In genomic region chr15:101553169-101553568, GRCm38 (mm10) we compare ENCODE assay signal across 10 mouse cellular contexts. TPM values are rescaled to one million over a fixed set of nuclear protein-coding genes. Genes with fewer than 3 reads are reported as not detected.
A peak's percentile ranks its signal among the peaks of the same experiment; 100 is the strongest.
DNase-seq lines count a peak whose midpoint lies in the region; ATAC-seq and TF ChIP-seq lines count a peak whose summit lies in the region.
"Had no signal": no experiment of that assay in that cellular context is flagged by ENCODE, and none has a peak within 500 bp of the region (broad histone marks: within the 10 kb centered on the region; RNA-seq: fewer than 3 reads in every experiment).

No protein-coding gene starts in this region.

- H3K9ac ChIP-seq in lung, embryonic 14.5 days, result no peak overlapping the region
- no peak overlapping the region for H3K9ac ChIP-seq in embryonic facial prominence, embryonic 13.5 days
- 0 out of 2 replicates have a peak overlapping the region, but pooled peaks have one; percentile 15 for H3K9ac ChIP-seq in hindbrain, embryonic 11.5 days (ENCODE audit: low read depth, low read length)
- no peak overlapping the region for H3K9ac ChIP-seq in limb, embryonic 14.5 days (ENCODE audit: low read depth, low read length, severe bottlenecking)
- no peak overlapping the region for H3K9ac ChIP-seq in neural tube, embryonic 13.5 days

- no peak overlapping the region for H3K4me3 ChIP-seq in lung, embryonic 14.5 days (ENCODE audit: low read depth, low read length)
- no peak overlapping the region for H3K4me3 ChIP-seq in embryonic facial prominence, embryonic 13.5 days
- H3K4me3 ChIP-seq in hindbrain, embryonic 11.5 days (ENCODE audit: low read depth, low read length), result no peak overlapping the region
- H3K4me3 ChIP-seq in limb, embryonic 14.5 days (replicated peaks; ENCODE audit: low read length), result 0 out of 2 replicates have a peak overlapping the region, but pooled peaks have one; percentile 4
- H3K4me3 ChIP-seq in neural tube, embryonic 13.5 days, result no peak overlapping the region
- H3K4me3 ChIP-seq: layer of hippocampus, adult 2 months had no signal

- no peaks in the 10 kb centered on the region for H3K27me3 ChIP-seq in lung, embryonic 14.5 days (ENCODE audit: insufficient read depth, low read length)
- peaks cover 24% of the 10 kb centered on the region for H3K27me3 ChIP-seq in embryonic facial prominence, embryonic 13.5 days
- H3K27me3 ChIP-seq in hindbrain, embryonic 11.5 days (ENCODE audit: control insufficient read depth, insufficient read depth, low read length), result no peaks in the 10 kb centered on the region
- H3K27me3 ChIP-seq in limb, embryonic 14.5 days (ENCODE audit: control insufficient read depth, insufficient read depth, low read length), result peaks cover 6% of the 10 kb centered on the region; the same call in 1 of the 2 replicates
- peaks cover 12% of the 10 kb centered on the region for H3K27me3 ChIP-seq in neural tube, embryonic 13.5 days

- peak; percentile 91 for ATAC-seq in lung, embryonic 14.5 days (ENCODE audit: insufficient read depth)
- peak; percentile 66; the same call in 1 of the 2 replicates for ATAC-seq in embryonic facial prominence, embryonic 13.5 days (ENCODE audit: insufficient number of reproducible peaks, insufficient read depth, low FRiP score, low TSS enrichment, low read depth)
- peak; percentile 72 for ATAC-seq in hindbrain, embryonic 11.5 days (ENCODE audit: low FRiP score)
- ATAC-seq in limb, embryonic 14.5 days (ENCODE audit: low FRiP score, low read depth), result peak; percentile 89
- ATAC-seq in neural tube, embryonic 13.5 days (ENCODE audit: low read depth), result peak; percentile 77; the same call in 1 of the 2 replicates
- ATAC-seq in megakaryocyte, adult 5-6 weeks (ENCODE audit: poor library complexity, severe bottlenecking), result no peak

- H3K4me1 ChIP-seq in lung, embryonic 14.5 days (ENCODE audit: insufficient read depth), result 0 out of 2 replicates have a peak, but pooled peaks cover 4% of the 10 kb centered on the region
- H3K4me1 ChIP-seq in embryonic facial prominence, embryonic 13.5 days, result peaks cover 20% of the 10 kb centered on the region
- H3K4me1 ChIP-seq in hindbrain, embryonic 11.5 days (replicated peaks; ENCODE audit: control insufficient read depth, insufficient read depth, low read length), result peaks cover 3% of the 10 kb centered on the region; the same call in 1 of the 2 replicates
- H3K4me1 ChIP-seq in limb, embryonic 14.5 days (ENCODE audit: control insufficient read depth, insufficient read depth, low read length), result peaks cover 6% of the 10 kb centered on the region
- H3K4me1 ChIP-seq in neural tube, embryonic 13.5 days (replicated peaks), result peaks cover 16% of the 10 kb centered on the region

- no peak overlapping the region for H3K27ac ChIP-seq in lung, embryonic 14.5 days (ENCODE audit: low read depth)
- no peak overlapping the region for H3K27ac ChIP-seq in embryonic facial prominence, embryonic 13.5 days
- H3K27ac ChIP-seq in hindbrain, embryonic 11.5 days (ENCODE audit: low read depth, low read length), result no peak overlapping the region
- no peak overlapping the region for H3K27ac ChIP-seq in limb, embryonic 14.5 days (replicated peaks; ENCODE audit: low read depth, low read length)
- H3K27ac ChIP-seq in neural tube, embryonic 13.5 days (replicated peaks), result no peak overlapping the region
- H3K27ac ChIP-seq: layer of hippocampus, adult 2 months had no signal

- TF ChIP-seq POLR2A in limb, embryonic 14.5 days (IDR thresholded peaks at IDR 0.05; ENCODE audit: borderline replicate concordance, extremely low read depth, insufficient read depth, insufficient read length), result no peak

- WGBS in lung, embryonic 14.5 days, result 0% methylated on average over 11 of the region's 11 CpGs
- under 1% methylated on average over 11 of the region's 11 CpGs for WGBS in embryonic facial prominence, embryonic 13.5 days
- 0% methylated on average over 11 of the region's 11 CpGs for WGBS in hindbrain, embryonic 11.5 days
- 0% methylated on average over 11 of the region's 11 CpGs for WGBS in limb, embryonic 14.5 days
- under 1% methylated on average over 11 of the region's 11 CpGs for WGBS in neural tube, embryonic 13.5 days

- no peak for TF ChIP-seq CTCF in lung, embryonic 14.5 days (IDR thresholded peaks at IDR 0.05; ENCODE audit: low read depth)

- DNase-seq in lung, embryonic 14.5 days, result peak; percentile 75
- DNase-seq in lung, postnatal 25 days (ENCODE audit: low spot score), result no peak
- DNase-seq in hindbrain, embryonic 11.5 days (ENCODE audit: low spot score), result peak; percentile 66
- DNase-seq in limb, embryonic 14.5 days (ENCODE audit: low spot score), result peak; percentile 56
- no peak for DNase-seq in urinary bladder, adult 2 months (ENCODE audit: low spot score)

- H3K9me3 ChIP-seq in lung, embryonic 14.5 days (ENCODE audit: low read depth, low read length), result no peaks in the 10 kb centered on the region
- no peaks in the 10 kb centered on the region for H3K9me3 ChIP-seq in embryonic facial prominence, embryonic 13.5 days
- no peaks in the 10 kb centered on the region for H3K9me3 ChIP-seq in hindbrain, embryonic 11.5 days (ENCODE audit: control insufficient read depth, low read length)
- H3K9me3 ChIP-seq in limb, embryonic 14.5 days (ENCODE audit: control insufficient read depth, low read length), result no peaks in the 10 kb centered on the region
- H3K9me3 ChIP-seq in neural tube, embryonic 13.5 days, result no peaks in the 10 kb centered on the region

- no peaks in the 10 kb centered on the region for H3K36me3 ChIP-seq in lung, embryonic 14.5 days (ENCODE audit: insufficient read depth)
- H3K36me3 ChIP-seq in embryonic facial prominence, embryonic 13.5 days, result no peaks in the 10 kb centered on the region
- H3K36me3 ChIP-seq in hindbrain, embryonic 11.5 days (ENCODE audit: control insufficient read depth, insufficient read depth, low read length), result no peaks in the 10 kb centered on the region
- H3K36me3 ChIP-seq in limb, embryonic 14.5 days (ENCODE audit: control insufficient read depth, insufficient read depth, low read length), result no peaks in the 10 kb centered on the region
- H3K36me3 ChIP-seq in neural tube, embryonic 13.5 days, result no peaks in the 10 kb centered on the region

- peak overlapping the region; percentile 34; the same call in 1 of the 2 replicates for H3K4me2 ChIP-seq in lung, embryonic 14.5 days
- H3K4me2 ChIP-seq in embryonic facial prominence, embryonic 13.5 days, result peak overlapping the region; percentile 47
- 0 out of 2 replicates have a peak overlapping the region, but pooled peaks have one; percentile 11 for H3K4me2 ChIP-seq in hindbrain, embryonic 11.5 days (replicated peaks; ENCODE audit: low read depth, low read length)
- H3K4me2 ChIP-seq in limb, embryonic 14.5 days (replicated peaks; ENCODE audit: low read depth, low read length, severe bottlenecking), result peak overlapping the region; percentile 31
- peak overlapping the region; percentile 44 for H3K4me2 ChIP-seq in neural tube, embryonic 13.5 days

RNA-seq across cellular contexts. Expression of gene Krt82, which starts 2.7 kb away (rescaled TPM):
- not detected in 2 replicates for polyA plus RNA-seq in lung, embryonic 14.5 days (2014; fragmentation: Nextera tagmentation; extraction: Ambion mirVana)
- polyA plus RNA-seq in embryonic facial prominence, embryonic 13.5 days (2015; fragmentation: Nextera tagmentation; extraction: Ambion mirVana), result not detected in 2 replicates
- polyA plus RNA-seq in hindbrain, embryonic 11.5 days (2014; fragmentation: Nextera tagmentation; extraction: Ambion mirVana), result not detected in 2 replicates
- not detected in 2 replicates for polyA plus RNA-seq in limb, embryonic 14.5 days (2012; rRNA removed)
- polyA plus RNA-seq in limb, embryonic 14.5 days (2014; fragmentation: Nextera tagmentation; extraction: Ambion mirVana), result not detected in 2 replicates
- not detected in 2 replicates for polyA plus RNA-seq in neural tube, embryonic 13.5 days (2015; fragmentation: Nextera tagmentation; extraction: Ambion mirVana)
- not detected in 2 replicates for polyA plus RNA-seq in urinary bladder, adult 2 months (2012; rRNA removed)
- not detected in 2 replicates for total RNA-seq in megakaryocyte, adult 5-6 weeks (2015)
- not detected in 2 replicates for total RNA-seq in megakaryocyte, adult 5-6 weeks (2017)
- total RNA-seq: layer of hippocampus, adult 2 months had no signal
- polyA plus RNA-seq: spleen, adult 2 months had no signal

RNA-seq across cellular contexts. Expression of gene Krt90, which starts 9.6 kb away (rescaled TPM):
- 0.07 TPM in 1 of 2 replicates, not detected in the other for polyA plus RNA-seq in lung, embryonic 14.5 days (2014; fragmentation: Nextera tagmentation; extraction: Ambion mirVana)
- polyA plus RNA-seq in embryonic facial prominence, embryonic 13.5 days (2015; fragmentation: Nextera tagmentation; extraction: Ambion mirVana), result 0.15 and 0.40 TPM in 2 replicates
- polyA plus RNA-seq in hindbrain, embryonic 11.5 days (2014; fragmentation: Nextera tagmentation; extraction: Ambion mirVana), result 0.07 and 0.42 TPM in 2 replicates
- 0.06 and 0.08 TPM in 2 replicates for polyA plus RNA-seq in limb, embryonic 14.5 days (2012; rRNA removed)
- polyA plus RNA-seq in limb, embryonic 14.5 days (2014; fragmentation: Nextera tagmentation; extraction: Ambion mirVana), result 0.07 and 0.10 TPM in 2 replicates
- 0.17 TPM in 1 of 2 replicates, not detected in the other for polyA plus RNA-seq in neural tube, embryonic 13.5 days (2015; fragmentation: Nextera tagmentation; extraction: Ambion mirVana)
- polyA plus RNA-seq in urinary bladder, adult 2 months (2012; rRNA removed), result not detected in 2 replicates
- total RNA-seq in megakaryocyte, adult 5-6 weeks (2015), result not detected in 2 replicates
- total RNA-seq in megakaryocyte, adult 5-6 weeks (2017), result not detected in 2 replicates
- total RNA-seq: layer of hippocampus, adult 2 months had no signal
- polyA plus RNA-seq: spleen, adult 2 months had no signal

RNA-seq across cellular contexts. Expression of gene Krt75, which starts 20.5 kb away (rescaled TPM):
- polyA plus RNA-seq in lung, embryonic 14.5 days (2014; fragmentation: Nextera tagmentation; extraction: Ambion mirVana), result not detected in 2 replicates
- polyA plus RNA-seq in embryonic facial prominence, embryonic 13.5 days (2015; fragmentation: Nextera tagmentation; extraction: Ambion mirVana), result 0.96 and 1.6 TPM in 2 replicates
- 0.04 and 0.05 TPM in 2 replicates for polyA plus RNA-seq in hindbrain, embryonic 11.5 days (2014; fragmentation: Nextera tagmentation; extraction: Ambion mirVana)
- 0.52 and 0.70 TPM in 2 replicates for polyA plus RNA-seq in limb, embryonic 14.5 days (2012; rRNA removed)
- polyA plus RNA-seq in limb, embryonic 14.5 days (2014; fragmentation: Nextera tagmentation; extraction: Ambion mirVana), result 0.93 and 0.96 TPM in 2 replicates
- polyA plus RNA-seq in neural tube, embryonic 13.5 days (2015; fragmentation: Nextera tagmentation; extraction: Ambion mirVana), result 0.07 and 0.08 TPM in 2 replicates
- not detected in 2 replicates for polyA plus RNA-seq in urinary bladder, adult 2 months (2012; rRNA removed)
- total RNA-seq in megakaryocyte, adult 5-6 weeks (2015), result not detected in 2 replicates
- total RNA-seq in megakaryocyte, adult 5-6 weeks (2017), result not detected in 2 replicates
- total RNA-seq: layer of hippocampus, adult 2 months had no signal
- polyA plus RNA-seq: spleen, adult 2 months had no signal

RNA-seq across cellular contexts. Expression of gene Krt84, which starts 20.5 kb away (rescaled TPM):
- not detected in 2 replicates for polyA plus RNA-seq in lung, embryonic 14.5 days (2014; fragmentation: Nextera tagmentation; extraction: Ambion mirVana)
- polyA plus RNA-seq in embryonic facial prominence, embryonic 13.5 days (2015; fragmentation: Nextera tagmentation; extraction: Ambion mirVana), result not detected in 2 replicates
- not detected in 2 replicates for polyA plus RNA-seq in hindbrain, embryonic 11.5 days (2014; fragmentation: Nextera tagmentation; extraction: Ambion mirVana)
- 0.92 and 1.8 TPM in 2 replicates for polyA plus RNA-seq in limb, embryonic 14.5 days (2012; rRNA removed)
- 4.8 and 8.1 TPM in 2 replicates for polyA plus RNA-seq in limb, embryonic 14.5 days (2014; fragmentation: Nextera tagmentation; extraction: Ambion mirVana)
- not detected in 2 replicates for polyA plus RNA-seq in neural tube, embryonic 13.5 days (2015; fragmentation: Nextera tagmentation; extraction: Ambion mirVana)
- polyA plus RNA-seq in urinary bladder, adult 2 months (2012; rRNA removed), result not detected in 2 replicates
- not detected in 2 replicates for total RNA-seq in megakaryocyte, adult 5-6 weeks (2015)
- not detected in 2 replicates for total RNA-seq in megakaryocyte, adult 5-6 weeks (2017)
- total RNA-seq: layer of hippocampus, adult 2 months had no signal
- polyA plus RNA-seq: spleen, adult 2 months had no signal

RNA-seq across cellular contexts. Expression of gene Gm49425, which starts 36.1 kb away (rescaled TPM):
- not detected in 2 replicates for polyA plus RNA-seq in lung, embryonic 14.5 days (2014; fragmentation: Nextera tagmentation; extraction: Ambion mirVana)
- polyA plus RNA-seq in embryonic facial prominence, embryonic 13.5 days (2015; fragmentation: Nextera tagmentation; extraction: Ambion mirVana), result 1.0 TPM in 1 of 2 replicates, not detected in the other
- not detected in 2 replicates for polyA plus RNA-seq in hindbrain, embryonic 11.5 days (2014; fragmentation: Nextera tagmentation; extraction: Ambion mirVana)
- polyA plus RNA-seq in limb, embryonic 14.5 days (2012; rRNA removed), result 0.22 and 0.23 TPM in 2 replicates
- polyA plus RNA-seq in limb, embryonic 14.5 days (2014; fragmentation: Nextera tagmentation; extraction: Ambion mirVana), result 0.30 and 0.45 TPM in 2 replicates
- not detected in 2 replicates for polyA plus RNA-seq in neural tube, embryonic 13.5 days (2015; fragmentation: Nextera tagmentation; extraction: Ambion mirVana)
- not detected in 2 replicates for polyA plus RNA-seq in urinary bladder, adult 2 months (2012; rRNA removed)
- not detected in 2 replicates for total RNA-seq in megakaryocyte, adult 5-6 weeks (2015)
- not detected in 2 replicates for total RNA-seq in megakaryocyte, adult 5-6 weeks (2017)
- total RNA-seq: layer of hippocampus, adult 2 months had no signal
- polyA plus RNA-seq: spleen, adult 2 months had no signal

Comparison
In these comparisons a context has a peak if more than half of its experiments do, and no peak if none do; other contexts are left out.
1. DNase-seq: peak in lung, embryonic 14.5 days (single experiment), hindbrain, embryonic 11.5 days (single experiment) and limb, embryonic 14.5 days (single experiment); none in lung, postnatal 25 days (single experiment) and urinary bladder, adult 2 months (single experiment).
2. Peak in every context shown above with its lines, with median percentiles within 50 percentile points of each other: H3K4me2 ChIP-seq.